Mouse (Mus musculus) kidney, adult 2 months (tissue): Measurements from ENCODE around the gene Rtn2. TPM values are rescaled to one million over a fixed set of nuclear protein-coding genes. Genes with fewer than 3 reads are reported as not detected.

Source experiments
- DNase-seq: peaks from one replicate; pipeline ENCODE4 v3.0.0; 2021
- H3K27ac ChIP-seq: fragments of 200-500 bp; 2 replicates; pipeline ENCODE4 v1.5.1; 2012; ENCODE audit warnings: low read depth, low read length, control low read depth, inconsistent platforms; ENCODE audit not compliant: insufficient read depth
- H3K27me3 ChIP-seq: fragments of 200-500 bp; replicated peaks from 2 replicates; pipeline ENCODE4 v1.6.1; 2012; ENCODE audit warnings: mild to moderate bottlenecking, moderate library complexity, low read length, inconsistent platforms; ENCODE audit not compliant: control insufficient read depth, insufficient read depth
- H3K36me3 ChIP-seq: fragments of 200-500 bp; 2 replicates; pipeline ENCODE4 v1.6.1; 2012; ENCODE audit warnings: mild to moderate bottlenecking, moderate library complexity, low read length, inconsistent platforms; ENCODE audit not compliant: control insufficient read depth, insufficient read depth
- H3K4me1 ChIP-seq: fragments of 200-500 bp; 2 replicates; pipeline ENCODE4 v1.6.1; 2011; ENCODE audit warnings: low read length; ENCODE audit not compliant: control insufficient read depth, insufficient read depth
- H3K4me3 ChIP-seq: fragments of 200-500 bp; 2 replicates; pipeline ENCODE4 v1.5.1; 2011; ENCODE audit warnings: mild to moderate bottlenecking, low read depth, low read length, control low read depth; ENCODE audit not compliant: insufficient read depth
- CTCF ChIP-seq: fragments of 200-500 bp; conservative IDR thresholded peaks from 2 replicates; pipeline ENCODE4 v1.5.1; 2011; ENCODE audit warnings: low read depth, mild to moderate bottlenecking, control low read depth, low read length, moderate library complexity, mixed read lengths; ENCODE audit not compliant: insufficient read depth, insufficient read length
- POLR2A ChIP-seq: fragments of 200-500 bp; IDR thresholded peaks from one replicate; pipeline ENCODE4 v1.6.1; 2011; ENCODE audit warnings: low read depth, low read length, control low read depth
- WGBS: fragments of 180-500 bp; shearing (Covaris S2); methylation state at CpG from one replicate; pipeline ENCODE4 v1.1.7; 2018; 5-methylcytosine and 5-hydroxymethylcytosine counted together
- polyA plus RNA-seq: library from polyadenylated mRNA; depleted of rRNA; stranded (reverse); fragments of >200 nt; gene quantifications from 2 replicates; pipeline ENCODE4 v1.2.3, GENCODE M21; 2012

Rtn2 gene
- polyA plus RNA-seq, 1 experiment, result 19.1 TPM

- H3K27me3 ChIP-seq, result no peaks in the 10 kb centered on the region
- WGBS, result 10% methylated on average over 22 of the region's 22 CpGs
- no peak for TF ChIP-seq POLR2A
- TF ChIP-seq CTCF, result peak; percentile 86
- DNase-seq, result peak; percentile 98
- H3K36me3 ChIP-seq, result no peaks in the 10 kb centered on the region
- peaks cover 3% of the 10 kb centered on the region; the same call in 1 of the 2 replicates for H3K4me1 ChIP-seq
- H3K4me3 ChIP-seq, result peak overlapping the region; percentile 39
- H3K27ac ChIP-seq, result no peak overlapping the region
Measured at GRCm38 (mm10) chr7:19295503-19296185, 13.2 kb downstream of the Rtn2 start.

GRCm38 (mm10) chr7:19297034-19297433 is 14.6 kb downstream of the Rtn2 start:
- 91% methylated on average over 6 of the region's 6 CpGs for WGBS
- H3K36me3 ChIP-seq, result no peaks in the 10 kb centered on the region

GRCm38 (mm10) chr7:19297794-19298193 is 15.4 kb downstream of the Rtn2 start:
- 83% methylated on average over 5 of the region's 5 CpGs for WGBS
- no peak for TF ChIP-seq CTCF
- no peak for TF ChIP-seq POLR2A
- Histone ChIP-seq H3K4me1 (peaks cover 6% of the 10 kb centered on the region; the same call in 1 of the 2 replicates), H3K27ac (no peak overlapping the region), H3K36me3 (no peaks in the 10 kb centered on the region), H3K4me3 (no peak overlapping the region), H3K27me3 (no peaks in the 10 kb centered on the region)
- DNase-seq, result no peak

More at GRCm38 (mm10) chr7:19297034-19297433, 14.6 kb downstream of the Rtn2 start:
- Histone ChIP-seq H3K27me3 (no peaks in the 10 kb centered on the region), H3K4me1 (peaks cover 6% of the 10 kb centered on the region; the same call in 1 of the 2 replicates), H3K27ac (no peak overlapping the region), H3K4me3 (no peak overlapping the region)
- DNase-seq, result no peak
- TF ChIP-seq POLR2A, result no peak

GRCm38 (mm10) chr7:19299194-19299593 is 16.8 kb downstream of the Rtn2 start:
- Histone ChIP-seq H3K36me3 (no peaks in the 10 kb centered on the region), H3K27me3 (no peaks in the 10 kb centered on the region), H3K4me3 (no peak overlapping the region), H3K27ac (no peak overlapping the region), H3K4me1 (peaks cover 6% of the 10 kb centered on the region; the same call in 1 of the 2 replicates)
- peak; percentile 49 for DNase-seq
- TF ChIP-seq CTCF (peak; percentile 76), POLR2A (no peak)
- 17% methylated on average over 3 of the region's 3 CpGs for WGBS

GRCm38 (mm10) chr7:19300501-19301421 is 18.3 kb downstream of the Rtn2 start:
- Histone ChIP-seq H3K27me3 (no peaks in the 10 kb centered on the region), H3K36me3 (no peaks in the 10 kb centered on the region), H3K4me1 (peaks cover 3% of the 10 kb centered on the region; the same call in 1 of the 2 replicates), H3K27ac (no peak overlapping the region), H3K4me3 (peak overlapping the region; percentile 26)
- peak; percentile 90 for DNase-seq
- TF ChIP-seq CTCF (peak; percentile 96), POLR2A (no peak)
- WGBS, result under 1% methylated on average over 29 of the region's 29 CpGs

GRCm38 (mm10) chr7:19301461-19302263 is 19.2 kb downstream of the Rtn2 start:
- Histone ChIP-seq H3K4me1 (peaks cover 3% of the 10 kb centered on the region; the same call in 1 of the 2 replicates), H3K27me3 (no peaks in the 10 kb centered on the region), H3K36me3 (no peaks in the 10 kb centered on the region), H3K27ac (no peak overlapping the region), H3K4me3 (no peak overlapping the region)
- no peak for TF ChIP-seq POLR2A
- TF ChIP-seq CTCF, result no peak
- WGBS, result 11% methylated on average over 16 of the region's 16 CpGs
- no peak for DNase-seq
